Mouse (Mus musculus): ENCODE results near the gene Tbc1d2.
"Not testable (repeated sequence)": the region's sequence is repeated elsewhere in the genome, so short reads cannot be mapped to it uniquely, and the experiment has no call there.

Tbc1d2 gene

DNA sequence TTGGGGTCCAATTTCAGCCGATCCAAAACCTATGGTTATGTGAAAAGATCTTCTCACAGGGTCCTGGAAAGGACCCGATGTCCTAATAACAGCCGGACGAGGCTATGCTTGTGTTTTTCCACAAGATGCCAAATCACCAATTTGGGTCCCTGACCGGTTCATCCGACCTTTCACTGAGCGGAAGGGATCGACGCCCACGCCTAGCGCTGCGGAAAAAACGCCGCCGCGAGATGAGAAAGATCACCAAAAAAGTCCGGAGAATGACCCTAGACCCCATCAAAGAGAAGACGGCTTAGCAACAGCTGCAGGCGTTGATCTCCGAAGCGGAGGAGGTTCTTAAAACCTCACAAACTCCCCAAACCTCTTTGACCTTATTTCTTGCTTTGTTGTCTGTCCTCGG, 68.4 kb downstream of the Tbc1d2 start:
- not testable (repeated sequence) for DNase-seq (ENCODE audit: low spot score)

GRCm38 (mm10) chr4:46580799-46581243, 69.2 kb downstream of the Tbc1d2 start:
- not testable (repeated sequence) for DNase-seq (ENCODE audit: low spot score)

GRCm38 (mm10) chr4:46578796-46579346, 71.1 kb downstream of the Tbc1d2 start:
- not testable (repeated sequence) for DNase-seq (ENCODE audit: low spot score)

- DNase-seq (ENCODE audit: low spot score) = no peak
Measured at GRCm38 (mm10) chr4:46578228-46578627, 71.8 kb downstream of the Tbc1d2 start.

- DNase-seq (ENCODE audit: low spot score) = not testable (repeated sequence)
Measured at GRCm38 (mm10) chr4:46575509-46576284, 74.3 kb downstream of the Tbc1d2 start.

DNA sequence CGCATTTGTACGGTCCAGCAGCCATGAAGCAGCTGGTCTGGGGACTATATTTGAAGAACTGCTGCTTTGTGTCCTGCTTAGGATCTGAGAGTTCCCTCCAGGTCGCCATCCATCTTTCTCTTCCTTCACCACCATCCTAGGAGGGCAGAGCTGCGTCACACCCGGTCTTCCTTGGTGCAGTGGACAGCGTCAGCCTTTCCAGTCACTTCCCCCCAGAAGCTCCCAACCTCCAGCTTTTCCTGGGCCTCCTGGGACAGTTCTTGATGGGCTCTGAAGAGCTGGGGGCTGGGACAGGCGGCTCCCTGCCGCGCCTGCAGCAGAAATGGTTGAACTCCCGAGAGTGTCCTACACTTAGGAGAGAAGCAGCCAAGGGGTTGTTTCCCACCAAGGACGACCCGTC, 75.2 kb downstream of the Tbc1d2 start:
- no peak for DNase-seq (ENCODE audit: low spot score)

GRCm38 (mm10) chr4:46574024-46574753, 75.8 kb downstream of the Tbc1d2 start:
- DNase-seq (ENCODE audit: low spot score) = no peak

DNA sequence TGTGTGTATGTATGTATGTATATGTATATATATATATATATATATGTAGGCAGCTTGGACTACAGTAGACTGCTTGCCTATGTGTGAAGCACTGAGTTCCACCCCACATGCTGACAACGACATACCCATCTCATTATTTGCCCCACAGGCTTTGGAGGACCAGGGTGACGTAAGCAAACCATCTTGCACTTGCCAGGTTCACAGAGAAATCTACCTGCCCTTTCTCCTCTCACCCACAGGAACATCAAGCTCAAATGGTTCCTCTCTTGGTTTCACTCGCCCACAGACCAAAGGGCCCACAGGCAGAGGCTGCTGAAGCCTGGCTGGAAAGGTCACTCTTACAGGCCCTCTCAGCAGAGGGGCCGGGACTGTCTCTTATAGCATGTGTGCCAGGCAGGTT, 77.4 kb downstream of the Tbc1d2 start:
- DNase-seq (ENCODE audit: low spot score) = no peak

GRCm38 (mm10) chr4:46571744-46572143, 78.3 kb downstream of the Tbc1d2 start:
- DNase-seq (ENCODE audit: low spot score) = no peak

GRCm38 (mm10) chr4:46569671-46570070, 80.3 kb downstream of the Tbc1d2 start:
- no peak for DNase-seq (ENCODE audit: low spot score)

DNA sequence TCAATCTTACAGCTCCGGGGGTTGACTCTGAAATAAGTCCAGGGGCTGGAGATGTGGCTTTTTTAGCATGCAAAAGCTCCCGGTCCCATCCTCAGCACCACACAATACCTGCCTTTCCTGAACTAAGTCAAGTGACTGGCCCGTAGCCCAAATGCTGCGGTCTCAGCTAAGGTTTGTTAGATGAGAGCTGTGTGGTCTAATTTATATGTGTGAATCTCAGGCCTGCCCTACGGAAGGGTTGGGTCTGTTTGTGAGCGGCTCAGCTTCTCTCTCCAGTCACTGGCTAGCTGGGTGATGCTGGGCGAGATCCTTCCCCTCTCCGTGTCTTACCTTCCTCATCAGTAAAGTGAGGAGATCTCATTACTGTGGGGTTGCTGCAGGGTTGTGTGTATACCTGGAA, 81.8 kb downstream of the Tbc1d2 start:
- no peak for DNase-seq (ENCODE audit: low spot score)

- no peak for DNase-seq (ENCODE audit: low spot score)
Measured at GRCm38 (mm10) chr4:46566931-46567671, 82.9 kb downstream of the Tbc1d2 start.

DNA sequence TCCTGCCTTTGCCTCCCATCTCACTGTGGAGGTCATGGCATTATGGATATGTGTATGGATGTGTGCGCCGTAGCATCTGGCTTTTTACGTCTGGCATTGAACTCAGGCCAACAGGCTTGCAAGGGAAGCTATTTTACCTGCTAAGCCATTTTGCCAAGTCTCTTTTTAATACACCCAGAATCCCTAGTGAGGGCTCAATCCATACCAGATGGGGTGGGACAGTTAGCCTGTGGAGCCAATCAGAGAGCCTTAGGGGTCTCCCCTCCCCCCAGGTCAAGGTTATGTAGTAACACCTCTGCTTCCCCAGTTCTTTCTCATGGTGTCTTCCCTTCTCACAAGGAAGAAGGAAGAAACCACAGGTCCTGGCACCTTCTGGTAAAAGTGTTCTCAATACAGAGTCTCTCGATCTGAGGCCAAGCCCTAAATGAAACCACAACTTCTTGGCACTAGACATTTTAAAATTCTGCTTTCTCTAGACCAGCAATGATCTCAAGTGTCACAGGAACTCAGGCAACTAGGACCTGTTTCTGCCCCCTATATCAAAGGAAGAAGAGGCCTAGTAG, 84.5 kb downstream of the Tbc1d2 start:
- no peak for DNase-seq (ENCODE audit: low spot score)

DNA sequence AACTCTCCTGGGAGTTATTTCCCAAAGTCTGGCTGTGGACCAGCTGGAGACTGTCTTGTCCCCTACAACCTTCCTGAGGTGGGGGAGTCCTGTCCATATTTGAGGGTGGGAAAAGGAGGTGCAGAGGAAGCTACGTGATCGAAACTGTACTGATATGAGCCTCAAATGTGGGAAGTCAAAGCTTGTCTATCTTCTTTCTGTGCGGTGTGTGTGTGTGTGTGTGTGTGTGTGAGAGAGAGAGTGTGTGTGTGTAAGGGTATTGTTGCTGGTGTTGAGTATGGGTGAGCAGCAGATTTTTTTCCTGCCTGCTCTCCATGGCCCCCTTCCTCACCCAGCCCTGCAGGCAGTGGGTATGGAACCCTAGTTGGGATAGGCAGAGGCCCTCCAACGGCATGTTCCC, 85.8 kb downstream of the Tbc1d2 start:
- DNase-seq (ENCODE audit: low spot score) = no peak

DNA sequence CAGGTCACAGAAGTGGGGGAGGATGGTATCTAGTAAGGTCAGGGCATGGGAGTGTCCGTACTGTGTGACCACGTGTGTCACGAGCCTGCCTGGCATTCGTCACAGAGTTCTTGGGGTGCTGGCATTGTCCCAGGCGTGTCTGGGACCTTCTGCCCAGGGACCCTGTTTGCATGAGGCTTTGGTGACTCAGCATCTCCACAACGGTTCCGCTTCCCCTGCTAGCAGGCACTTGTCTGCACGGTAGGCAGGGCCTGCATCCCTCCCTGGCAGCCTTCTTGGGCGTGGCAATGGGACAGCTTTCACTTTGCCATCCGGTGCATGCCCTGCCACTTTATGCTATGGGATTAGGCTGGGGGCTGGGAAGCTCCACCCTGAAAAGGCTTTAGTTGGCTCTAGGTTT, 86.2 kb downstream of the Tbc1d2 start:
- no peak for DNase-seq (ENCODE audit: low spot score)

DNA sequence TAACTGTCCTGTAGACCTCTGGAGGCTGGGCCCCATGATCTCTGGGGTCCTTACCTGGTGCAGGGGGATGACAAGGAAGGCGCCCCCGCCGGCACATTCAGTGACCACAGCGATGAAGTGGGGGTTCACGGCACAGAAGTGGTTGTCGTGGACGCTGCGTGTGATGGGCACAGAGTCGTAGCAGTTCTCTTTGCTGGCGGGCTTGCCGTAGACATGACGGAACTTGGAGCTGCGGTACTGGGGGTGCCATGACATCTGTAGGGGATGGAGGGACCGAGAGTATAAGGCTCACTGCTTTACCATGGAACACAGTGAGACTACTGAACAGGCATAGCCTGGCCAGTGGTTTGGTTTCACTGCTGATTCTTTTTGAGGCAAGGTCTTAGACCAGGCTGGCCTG, 87.2 kb downstream of the Tbc1d2 start:
- DNase-seq (ENCODE audit: low spot score) = no peak

DNA sequence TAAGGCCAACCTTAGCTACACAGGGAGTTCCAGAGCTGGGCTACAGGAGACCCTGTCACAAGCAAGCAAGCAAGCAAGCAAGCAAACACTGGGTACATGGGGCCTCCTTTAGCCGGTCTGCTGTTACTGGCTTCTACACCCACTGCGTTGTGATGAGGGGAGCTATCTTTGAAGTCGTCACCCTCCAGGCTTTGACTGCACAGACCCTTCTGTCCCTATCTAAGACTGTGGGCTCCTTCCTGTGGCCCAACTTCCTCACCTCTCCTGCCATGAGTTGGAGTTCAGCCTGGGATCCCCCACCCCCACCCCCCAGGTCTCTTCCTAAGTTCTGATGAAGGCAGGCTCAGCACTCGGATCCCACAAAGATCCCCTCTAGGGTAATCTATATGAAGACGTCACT, 88.0 kb downstream of the Tbc1d2 start:
- no peak for DNase-seq (ENCODE audit: low spot score)

DNA sequence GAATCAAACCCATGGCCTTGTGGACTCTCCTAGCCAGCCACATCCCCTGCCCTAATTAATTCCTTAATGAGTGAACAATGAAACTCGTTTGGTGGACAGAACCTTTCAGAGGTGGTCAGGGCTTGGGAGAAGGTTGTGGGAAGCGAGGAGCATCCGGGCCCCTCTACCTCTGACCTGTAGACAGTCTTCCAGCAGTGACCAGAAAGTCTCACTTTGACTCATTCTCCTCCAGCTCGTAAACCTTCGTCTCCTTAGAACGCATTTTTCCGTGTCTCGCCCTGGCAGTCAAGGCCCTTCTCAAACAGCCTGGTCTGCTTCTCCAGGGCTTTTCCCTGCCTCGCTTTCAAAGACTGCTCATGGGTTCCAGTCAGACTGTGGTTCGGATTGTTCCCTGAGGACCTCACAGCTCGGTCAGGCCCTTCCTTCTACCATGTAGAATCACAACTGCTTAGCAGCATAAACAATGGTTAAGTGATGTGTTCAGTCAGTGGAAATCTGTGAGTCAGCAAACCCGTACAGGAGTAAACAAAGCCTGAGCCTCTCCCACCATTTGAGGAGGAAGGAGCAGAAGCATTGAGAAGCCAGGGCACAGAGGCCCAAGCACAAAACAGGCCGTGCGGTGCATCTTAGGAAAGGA, 89.8 kb downstream of the Tbc1d2 start:
- DNase-seq (ENCODE audit: low spot score) = no peak

GRCm38 (mm10) chr4:46558672-46559667, 91.0 kb downstream of the Tbc1d2 start:
- no peak for DNase-seq (ENCODE audit: low spot score)

DNA sequence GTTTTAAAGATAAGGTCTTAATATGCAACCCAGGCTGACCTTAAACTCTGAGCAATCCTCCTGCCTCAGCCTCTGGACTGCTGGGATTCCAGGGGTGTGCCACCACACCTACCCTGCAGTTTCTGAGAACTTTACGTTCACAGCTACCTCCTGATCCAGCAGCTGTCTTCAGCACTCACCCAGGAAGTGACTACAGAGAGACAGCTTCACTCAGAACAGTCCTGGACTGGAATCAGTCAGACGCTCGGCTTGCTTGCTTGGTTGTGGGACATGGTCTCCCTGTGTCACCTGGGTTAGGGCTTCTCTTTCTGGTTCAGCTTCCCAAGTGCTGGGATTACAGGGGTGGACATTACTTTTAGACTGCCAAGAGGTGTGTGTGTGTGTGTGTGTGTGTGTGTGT, 93.1 kb downstream of the Tbc1d2 start:
- DNase-seq (ENCODE audit: low spot score) = no peak
